Mouse (Mus musculus): ENCODE data around the gene Lamp2.
"Not testable (repeated sequence)": the region's sequence is repeated elsewhere in the genome, so short reads cannot be mapped to it uniquely, and the experiment has no call there.

The Lamp2 gene

DNA sequence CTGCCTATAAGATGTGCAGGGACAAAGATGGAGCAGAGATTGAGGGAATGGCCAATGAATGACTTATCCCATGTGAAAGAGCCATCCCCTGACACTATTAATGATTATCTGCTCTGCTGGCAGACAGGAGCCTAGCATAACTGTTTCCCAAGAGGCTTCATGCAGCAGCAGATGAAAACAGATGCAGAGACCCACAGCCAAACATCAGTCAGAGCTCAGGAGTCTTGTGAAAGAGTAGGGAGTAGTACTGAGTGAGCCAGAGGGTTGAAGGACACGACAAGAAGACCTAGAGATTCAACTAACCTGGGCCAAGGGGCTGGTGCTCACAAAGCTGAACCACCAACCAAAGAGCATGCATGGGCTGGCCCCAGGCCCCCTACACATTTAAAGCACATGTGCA lies 30.2 kb downstream of the Lamp2 start:
- peak; percentile 38 for DNase-seq

DNA sequence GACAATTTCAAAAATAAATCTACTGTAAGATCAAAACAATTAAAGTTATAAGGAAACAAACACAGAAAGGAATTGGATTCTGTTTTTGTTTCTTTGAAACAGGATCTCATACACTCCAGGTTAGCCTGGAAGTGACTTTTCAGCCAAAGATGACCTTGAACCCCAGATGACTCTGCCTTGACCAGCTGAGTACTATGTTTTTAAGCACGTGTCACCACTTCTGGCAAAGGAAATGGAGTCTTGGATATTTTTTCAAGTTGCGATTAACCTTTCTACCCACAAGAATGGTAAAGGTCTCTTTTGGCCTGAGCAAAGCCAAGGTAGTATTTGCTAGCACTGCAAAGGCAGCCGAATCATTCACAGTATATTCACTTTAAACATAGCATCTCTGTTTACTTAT lies 33.2 kb downstream of the Lamp2 start:
- peak; percentile 66 for DNase-seq

GRCm38 (mm10) chrX:38422396-38422795 lies 33.9 kb downstream of the Lamp2 start:
- DNase-seq: no peak

DNA sequence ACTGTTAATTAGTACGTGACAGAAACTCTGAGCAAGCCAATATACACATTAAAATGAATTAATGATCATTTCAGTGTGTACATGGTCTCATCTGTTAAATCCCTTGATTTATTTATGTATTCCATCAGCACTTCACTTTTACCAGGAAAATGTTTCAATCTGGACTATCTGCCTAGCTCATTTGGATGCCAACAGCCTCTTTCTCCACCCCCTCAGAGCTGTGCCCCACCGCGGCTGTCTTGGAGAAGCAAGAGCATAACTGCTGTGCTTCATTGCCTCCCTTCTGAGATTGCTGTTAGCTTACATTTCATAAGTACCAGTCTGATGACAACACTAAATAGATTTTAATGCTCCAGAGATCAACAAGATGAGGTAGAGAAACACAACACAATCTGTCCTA lies 52.4 kb downstream of the Lamp2 start:
- no peak for DNase-seq

- peak; percentile 48 for DNase-seq
Measured at GRCm38 (mm10) chrX:38402981-38403380, 53.3 kb downstream of the Lamp2 start.

GRCm38 (mm10) chrX:38402004-38402403 lies 54.2 kb downstream of the Lamp2 start:
- peak; percentile 53 for DNase-seq

- DNase-seq: peak; percentile 63
Measured at GRCm38 (mm10) chrX:38400616-38401015, 55.6 kb downstream of the Lamp2 start.

GRCm38 (mm10) chrX:38399671-38400070 lies 56.6 kb downstream of the Lamp2 start:
- DNase-seq: peak; percentile 60

GRCm38 (mm10) chrX:38373169-38373568 lies 83.1 kb downstream of the Lamp2 start:
- DNase-seq: not testable (repeated sequence)

GRCm38 (mm10) chrX:38364621-38365020 lies 91.6 kb downstream of the Lamp2 start:
- DNase-seq: peak; percentile 29

- DNase-seq: peak; percentile 72
Measured at GRCm38 (mm10) chrX:38362016-38362415, 94.2 kb downstream of the Lamp2 start.

Data from kidney, adult 9 months (tissue).